Mouse (Mus musculus): ENCODE measurements around the gene Rbm3. TPM values are rescaled to one million over a fixed set of nuclear protein-coding genes. Genes with fewer than 3 reads are reported as not detected.

The Rbm3 gene
- 328 and 361 TPM in 2 replicates for polyA plus RNA-seq (2015; fragmentation: Nextera tagmentation; extraction: Ambion mirVana)

- Histone ChIP-seq H3K27ac (peak within 1 kb of the TSS; percentile 94), H3K4me1 (replicated peaks) (peaks cover 36% of the 10 kb centered on the region), H3K36me3 (peaks cover 38% of the 10 kb centered on the region), H3K9ac (peak within 1 kb of the TSS; percentile 88), H3K27me3 (no peaks in the 10 kb centered on the region), H3K4me2 (peak within 1 kb of the TSS; percentile 91), H3K4me3 (replicated peaks) (peak within 1 kb of the TSS; percentile 74), H3K9me3 (replicated peaks) (no peaks in the 10 kb centered on the region)
- peak; percentile 90 for ATAC-seq (ENCODE audit: low read depth)
- WGBS (ENCODE audit: insufficient replicate concordance) = 17% methylated on average over 62 of the region's 65 CpGs
- DNase-seq = peak; percentile 83
These were observed at the start of gene Rbm3 for GRCm38 (mm10) chrX:8145153-8145991. Gene Rbm3 (minus strand): TSS chrX:8145880.

GRCm38 (mm10) chrX:8193419-8193723 is 47.7 kb upstream of the Rbm3 start, which contains the start of gene Ebp:
Gene Ebp (minus strand): TSS chrX:8193512.
- WGBS (ENCODE audit: insufficient replicate concordance) = 21% methylated on average over 10 of the region's 10 CpGs
- Histone ChIP-seq H3K4me1 (replicated peaks) (peaks cover 16% of the 10 kb centered on the region), H3K9ac (peak within 1 kb of the TSS; percentile 82), H3K9me3 (replicated peaks) (no peaks in the 10 kb centered on the region), H3K4me2 (peak within 1 kb of the TSS; percentile 79), H3K4me3 (replicated peaks) (peak within 1 kb of the TSS; percentile 73), H3K36me3 (peaks cover 4% of the 10 kb centered on the region; the same call in 1 of the 2 replicates), H3K27me3 (no peaks in the 10 kb centered on the region), H3K27ac (peak within 1 kb of the TSS; percentile 84)
- DNase-seq (no peak), ATAC-seq (ENCODE audit: low read depth) (no peak)

- Histone ChIP-seq H3K27me3 (no peaks in the 10 kb centered on the region), H3K36me3 (peaks cover 4% of the 10 kb centered on the region; the same call in 1 of the 2 replicates), H3K27ac (peak overlapping the region; percentile 84), H3K4me2 (peak overlapping the region; percentile 79), H3K9ac (peak overlapping the region; percentile 82), H3K4me3 (replicated peaks) (peak overlapping the region; percentile 73), H3K9me3 (replicated peaks) (no peaks in the 10 kb centered on the region), H3K4me1 (replicated peaks) (peaks cover 16% of the 10 kb centered on the region)
- 13% methylated on average over 38 of the region's 38 CpGs for WGBS (ENCODE audit: insufficient replicate concordance)
- ATAC-seq (ENCODE audit: low read depth) (peak; percentile 100), DNase-seq (peak; percentile 81)
These were observed 47.1 kb upstream of the Rbm3 start for GRCm38 (mm10) chrX:8192640-8193418.

GRCm38 (mm10) chrX:8192126-8192639 is 46.5 kb upstream of the Rbm3 start:
- Histone ChIP-seq H3K27ac (peak overlapping the region; percentile 84), H3K4me3 (replicated peaks) (peak overlapping the region; percentile 73), H3K27me3 (no peaks in the 10 kb centered on the region), H3K9ac (peak overlapping the region; percentile 82), H3K4me1 (replicated peaks) (peaks cover 16% of the 10 kb centered on the region), H3K36me3 (peaks cover 5% of the 10 kb centered on the region; the same call in 1 of the 2 replicates), H3K9me3 (replicated peaks) (no peaks in the 10 kb centered on the region), H3K4me2 (peak overlapping the region; percentile 79)
- WGBS (ENCODE audit: insufficient replicate concordance) = 13% methylated on average over 13 of the region's 13 CpGs
- no peak for DNase-seq
- ATAC-seq (ENCODE audit: low read depth) = no peak

GRCm38 (mm10) chrX:8182871-8183540 is 37.3 kb upstream of the Rbm3 start:
- ATAC-seq (ENCODE audit: low read depth) (no peak), DNase-seq (no peak)
- 18% methylated on average over 7 of the region's 7 CpGs for WGBS (ENCODE audit: insufficient replicate concordance)

GRCm38 (mm10) chrX:8179646-8180045 is 34.0 kb upstream of the Rbm3 start:
- H3K4me1 ChIP-seq (replicated peaks) = peaks cover 17% of the 10 kb centered on the region
- H3K9ac ChIP-seq = no peak overlapping the region
- no peak overlapping the region for H3K4me2 ChIP-seq
- no peak overlapping the region for H3K4me3 ChIP-seq (replicated peaks)
- no peak overlapping the region for H3K27ac ChIP-seq
- no peaks in the 10 kb centered on the region for H3K9me3 ChIP-seq (replicated peaks)
- no peaks in the 10 kb centered on the region for H3K36me3 ChIP-seq
- no peaks in the 10 kb centered on the region for H3K27me3 ChIP-seq
- ATAC-seq (ENCODE audit: low read depth) = peak; percentile 17; the same call in 1 of the 2 replicates
- 33% methylated on average over 5 of the region's 5 CpGs for WGBS (ENCODE audit: insufficient replicate concordance)
- no peak for DNase-seq

More at GRCm38 (mm10) chrX:8182871-8183540, 37.3 kb upstream of the Rbm3 start:
- no peaks in the 10 kb centered on the region for H3K9me3 ChIP-seq (replicated peaks)
- H3K36me3 ChIP-seq = 0 out of 2 replicates have a peak, but pooled peaks cover 14% of the 10 kb centered on the region
- H3K9ac ChIP-seq = no peak overlapping the region
- no peak overlapping the region for H3K4me3 ChIP-seq (replicated peaks)
- peaks cover 12% of the 10 kb centered on the region for H3K4me1 ChIP-seq (replicated peaks)
- H3K27ac ChIP-seq = no peak overlapping the region
- no peak overlapping the region for H3K4me2 ChIP-seq
- no peaks in the 10 kb centered on the region for H3K27me3 ChIP-seq

GRCm38 (mm10) chrX:8178871-8179270 is 33.2 kb upstream of the Rbm3 start:
- no peak for ATAC-seq (ENCODE audit: low read depth)
- no peak overlapping the region for H3K4me2 ChIP-seq
- no peaks in the 10 kb centered on the region for H3K27me3 ChIP-seq
- H3K4me1 ChIP-seq (replicated peaks) = peaks cover 22% of the 10 kb centered on the region
- no peak overlapping the region for H3K27ac ChIP-seq
- no peak overlapping the region for H3K9ac ChIP-seq
- no peaks in the 10 kb centered on the region for H3K36me3 ChIP-seq
- no peak overlapping the region for H3K4me3 ChIP-seq (replicated peaks)
- no peak for DNase-seq
- H3K9me3 ChIP-seq (replicated peaks) = no peaks in the 10 kb centered on the region
- WGBS (ENCODE audit: insufficient replicate concordance) = 74% methylated on average over 2 of the region's 2 CpGs

- 7% methylated on average over 56 of the region's 56 CpGs for WGBS (ENCODE audit: insufficient replicate concordance)
- Histone ChIP-seq H3K36me3 (no peaks in the 10 kb centered on the region), H3K9me3 (replicated peaks) (no peaks in the 10 kb centered on the region), H3K4me1 (replicated peaks) (peaks cover 22% of the 10 kb centered on the region), H3K4me2 (peak within 1 kb of the TSS; percentile 72), H3K9ac (peak within 1 kb of the TSS; percentile 77), H3K4me3 (replicated peaks) (peak within 1 kb of the TSS; percentile 70), H3K27ac (peak within 1 kb of the TSS; percentile 87), H3K27me3 (no peaks in the 10 kb centered on the region)
- peak; percentile 80 for DNase-seq
- ATAC-seq (ENCODE audit: low read depth) = peak; percentile 95
These were observed 30.1 kb upstream of the Rbm3 start, which contains the start of gene Tbc1d25 for GRCm38 (mm10) chrX:8175504-8176385. Gene Tbc1d25 (minus strand): TSS chrX:8176181.

- H3K4me1 ChIP-seq (replicated peaks) = peaks cover 21% of the 10 kb centered on the region
- H3K9ac ChIP-seq = peak overlapping the region; percentile 77
- H3K27ac ChIP-seq = peak overlapping the region; percentile 87
- DNase-seq = no peak
- H3K36me3 ChIP-seq = no peaks in the 10 kb centered on the region
- ATAC-seq (ENCODE audit: low read depth) = no peak
- H3K27me3 ChIP-seq = no peaks in the 10 kb centered on the region
- peak overlapping the region; percentile 72 for H3K4me2 ChIP-seq
- WGBS (ENCODE audit: insufficient replicate concordance) = 21% methylated on average over 4 of the region's 4 CpGs
- no peaks in the 10 kb centered on the region for H3K9me3 ChIP-seq (replicated peaks)
- peak overlapping the region; percentile 70 for H3K4me3 ChIP-seq (replicated peaks)
These were observed 29.5 kb upstream of the Rbm3 start for GRCm38 (mm10) chrX:8175169-8175503.

Data from liver, embryonic 13.5 days (tissue).